Mouse (Mus musculus): Measurements from ENCODE around the gene Fndc5. TPM values are rescaled to one million over a fixed set of nuclear protein-coding genes. Genes with fewer than 3 reads are reported as not detected.

The Fndc5 gene
- polyA plus RNA-seq, 1 experiment = 0.87 TPM

DNA sequence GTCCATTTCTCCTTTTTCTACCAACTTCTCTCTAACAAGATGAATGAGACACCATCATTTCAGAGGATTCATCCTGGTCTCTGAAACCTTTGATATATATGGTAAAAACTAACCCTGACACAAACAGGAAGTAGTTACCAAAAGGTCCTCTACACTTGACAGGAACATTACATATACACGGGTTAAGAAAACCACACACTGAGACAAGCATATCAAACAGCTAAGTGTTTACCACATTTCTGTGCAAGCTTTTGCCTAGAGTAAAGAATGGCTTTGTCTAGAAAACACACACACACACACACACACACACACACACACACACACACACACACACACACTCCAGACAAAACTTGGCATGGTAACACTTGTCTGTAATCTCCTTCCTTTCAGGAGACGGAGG lies 9.6 kb downstream of the Fndc5 start:
- H3K4me3 ChIP-seq (ENCODE audit: low read depth, low read length) = no peak overlapping the region
- peaks cover 4% of the 10 kb centered on the region for H3K4me1 ChIP-seq (ENCODE audit: control insufficient read depth, insufficient read depth, insufficient read length, low read length)
- no peak overlapping the region for H3K27ac ChIP-seq (ENCODE audit: insufficient read depth, low read depth, low read length)
- peaks cover 2% of the 10 kb centered on the region for H3K36me3 ChIP-seq (ENCODE audit: control insufficient read depth, insufficient read depth, low read length)
- H3K27me3 ChIP-seq (ENCODE audit: control insufficient read depth, insufficient read depth, low read length) = no peaks in the 10 kb centered on the region
- 33% methylated on average over 2 of the region's 2 CpGs for WGBS
- TF ChIP-seq POLR2A (IDR thresholded peaks at IDR 0.05; ENCODE audit: low read depth, low read length) = no peak
- TF ChIP-seq CTCF (IDR thresholded peaks at IDR 0.05; ENCODE audit: extremely low read depth, insufficient read length, insufficient replicate concordance, low read depth, low read length) = no peak

DNA sequence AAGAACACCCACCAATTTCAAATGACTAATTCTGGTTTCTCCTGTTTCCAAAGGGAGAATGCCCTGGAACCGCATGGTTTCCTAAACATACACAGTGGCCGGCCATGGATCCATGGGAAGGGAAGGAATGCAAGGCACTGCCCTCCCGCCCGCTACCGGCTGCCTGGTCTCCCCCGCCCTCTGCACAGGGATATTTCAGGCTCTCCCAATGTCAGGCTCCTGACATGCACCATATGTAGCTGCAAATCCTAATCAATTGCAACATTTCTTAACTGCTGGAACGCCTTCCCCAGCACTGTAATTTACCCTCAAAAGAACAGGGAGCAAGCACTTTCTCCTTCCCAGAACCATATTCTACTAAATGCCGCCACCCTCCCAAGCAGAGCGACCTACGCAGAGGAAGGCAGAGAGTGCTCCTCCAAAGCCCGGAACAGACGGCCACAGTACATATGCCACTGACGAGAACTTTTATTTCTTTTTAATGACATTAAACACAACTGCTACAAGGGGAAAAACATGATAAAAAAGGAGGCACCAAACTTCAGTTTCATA lies 10.8 kb downstream of the Fndc5 start:
- Histone ChIP-seq H3K4me3 (ENCODE audit: low read depth, low read length) (no peak overlapping the region), H3K4me1 (ENCODE audit: control insufficient read depth, insufficient read depth, insufficient read length, low read length) (peaks cover 6% of the 10 kb centered on the region; the same call in 1 of the 2 replicates), H3K36me3 (ENCODE audit: control insufficient read depth, insufficient read depth, low read length) (peaks cover 3% of the 10 kb centered on the region), H3K27ac (ENCODE audit: insufficient read depth, low read depth, low read length) (no peak overlapping the region), H3K27me3 (ENCODE audit: control insufficient read depth, insufficient read depth, low read length) (no peaks in the 10 kb centered on the region)
- 92% methylated on average over 13 of the region's 13 CpGs for WGBS
- TF ChIP-seq POLR2A (IDR thresholded peaks at IDR 0.05; ENCODE audit: low read depth, low read length) (no peak), CTCF (IDR thresholded peaks at IDR 0.05; ENCODE audit: extremely low read depth, insufficient read length, insufficient replicate concordance, low read depth, low read length) (no peak)

DNA sequence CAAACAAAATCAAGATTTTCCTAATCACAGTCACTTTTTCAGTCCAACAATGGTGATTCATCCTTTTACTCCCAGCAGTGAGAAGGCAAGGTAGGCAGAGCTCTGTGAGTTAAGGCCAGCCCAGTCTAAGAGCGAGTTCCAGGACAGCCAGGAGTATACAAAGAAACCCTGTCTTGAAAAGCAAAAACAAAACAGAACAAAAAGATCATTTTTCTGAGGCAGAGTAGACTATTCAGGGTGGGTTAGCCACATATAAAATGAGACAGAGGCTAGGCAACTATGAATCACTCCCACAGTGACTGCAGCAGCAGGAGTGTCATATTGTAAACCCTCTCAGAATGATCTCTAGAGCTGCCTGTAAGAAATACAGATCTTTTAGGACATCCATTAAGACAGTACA lies 12.5 kb downstream of the Fndc5 start:
- H3K27ac ChIP-seq (ENCODE audit: insufficient read depth, low read depth, low read length) = no peak overlapping the region
- no peaks in the 10 kb centered on the region for H3K27me3 ChIP-seq (ENCODE audit: control insufficient read depth, insufficient read depth, low read length)
- no peak for TF ChIP-seq POLR2A (IDR thresholded peaks at IDR 0.05; ENCODE audit: low read depth, low read length)
- no peak for TF ChIP-seq CTCF (IDR thresholded peaks at IDR 0.05; ENCODE audit: extremely low read depth, insufficient read length, insufficient replicate concordance, low read depth, low read length)
- peaks cover 7% of the 10 kb centered on the region for H3K36me3 ChIP-seq (ENCODE audit: control insufficient read depth, insufficient read depth, low read length)
- no peak overlapping the region for H3K4me3 ChIP-seq (ENCODE audit: low read depth, low read length)
- H3K4me1 ChIP-seq (ENCODE audit: control insufficient read depth, insufficient read depth, insufficient read length, low read length) = peaks cover 6% of the 10 kb centered on the region; the same call in 1 of the 2 replicates
- 93% methylated on average over 1 of the region's 1 CpGs for WGBS

- no peak overlapping the region for H3K4me3 ChIP-seq (ENCODE audit: low read depth, low read length)
- H3K27me3 ChIP-seq (ENCODE audit: control insufficient read depth, insufficient read depth, low read length) = no peaks in the 10 kb centered on the region
- H3K4me1 ChIP-seq (ENCODE audit: control insufficient read depth, insufficient read depth, insufficient read length, low read length) = peaks cover 6% of the 10 kb centered on the region; the same call in 1 of the 2 replicates
- WGBS = 30% methylated on average over 4 of the region's 4 CpGs
- peak overlapping the region; percentile 54 for H3K27ac ChIP-seq (ENCODE audit: insufficient read depth, low read depth, low read length)
- TF ChIP-seq POLR2A (IDR thresholded peaks at IDR 0.05; ENCODE audit: low read depth, low read length) (no peak), CTCF (IDR thresholded peaks at IDR 0.05; ENCODE audit: extremely low read depth, insufficient read length, insufficient replicate concordance, low read depth, low read length) (no peak)
- H3K36me3 ChIP-seq (ENCODE audit: control insufficient read depth, insufficient read depth, low read length) = peaks cover 8% of the 10 kb centered on the region
These were observed 14.5 kb downstream of the Fndc5 start for GRCm38 (mm10) chr4:129151276-129151811.

DNA sequence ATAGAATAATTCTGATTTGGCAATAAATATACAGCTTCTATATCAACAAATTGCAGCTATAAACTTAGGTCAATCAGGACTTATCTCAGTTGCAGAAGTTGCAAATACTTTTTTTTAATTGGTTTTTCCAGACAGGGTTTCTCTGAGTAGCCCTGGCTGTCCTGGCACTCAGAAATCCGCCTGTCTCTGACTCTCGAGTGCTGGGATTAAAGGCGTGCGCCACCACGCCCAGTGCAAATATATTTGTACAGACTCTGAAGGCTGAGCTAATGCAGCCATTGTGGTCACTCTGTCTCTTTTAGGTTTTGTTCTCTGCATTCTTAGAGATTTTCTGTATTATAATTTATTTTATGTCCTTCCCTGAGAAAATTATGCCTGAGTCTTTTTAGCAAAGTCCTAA lies 20.7 kb downstream of the Fndc5 start:
- H3K36me3 ChIP-seq (ENCODE audit: control insufficient read depth, insufficient read depth, low read length) = peaks cover 6% of the 10 kb centered on the region; the same call in 1 of the 2 replicates
- H3K27ac ChIP-seq (ENCODE audit: insufficient read depth, low read depth, low read length) = no peak overlapping the region
- no peak overlapping the region for H3K4me3 ChIP-seq (ENCODE audit: low read depth, low read length)
- H3K27me3 ChIP-seq (ENCODE audit: control insufficient read depth, insufficient read depth, low read length) = no peaks in the 10 kb centered on the region
- 21% methylated on average over 5 of the region's 5 CpGs for WGBS
- TF ChIP-seq CTCF (IDR thresholded peaks at IDR 0.05; ENCODE audit: extremely low read depth, insufficient read length, insufficient replicate concordance, low read depth, low read length) (no peak), POLR2A (IDR thresholded peaks at IDR 0.05; ENCODE audit: low read depth, low read length) (no peak)
- peaks cover 5% of the 10 kb centered on the region; the same call in 1 of the 2 replicates for H3K4me1 ChIP-seq (ENCODE audit: control insufficient read depth, insufficient read depth, insufficient read length, low read length)

DNA sequence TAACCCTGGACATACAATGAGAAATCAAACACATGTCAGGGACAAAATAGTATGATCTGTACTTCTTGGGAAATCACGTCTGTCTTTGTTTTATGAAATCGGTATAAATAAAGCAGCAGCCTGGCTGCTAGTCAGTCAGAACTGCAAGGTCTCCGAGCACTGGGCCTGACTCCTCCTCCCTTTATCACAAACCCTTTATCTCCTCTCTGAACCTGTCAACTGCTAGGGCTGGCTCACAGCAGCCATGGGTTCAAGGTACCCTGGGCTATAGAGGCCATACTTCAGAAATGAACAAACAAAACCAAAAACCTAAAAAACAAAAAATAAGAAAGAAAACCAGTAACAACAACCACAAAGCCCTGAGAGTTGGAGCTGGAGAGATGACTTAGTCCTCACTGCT lies 21.8 kb downstream of the Fndc5 start:
- Histone ChIP-seq H3K36me3 (ENCODE audit: control insufficient read depth, insufficient read depth, low read length) (peaks cover 3% of the 10 kb centered on the region; the same call in 1 of the 2 replicates), H3K27ac (ENCODE audit: insufficient read depth, low read depth, low read length) (no peak overlapping the region), H3K4me1 (ENCODE audit: control insufficient read depth, insufficient read depth, insufficient read length, low read length) (peaks cover 5% of the 10 kb centered on the region; the same call in 1 of the 2 replicates), H3K4me3 (ENCODE audit: low read depth, low read length) (no peak overlapping the region), H3K27me3 (ENCODE audit: control insufficient read depth, insufficient read depth, low read length) (no peaks in the 10 kb centered on the region)
- TF ChIP-seq POLR2A (IDR thresholded peaks at IDR 0.05; ENCODE audit: low read depth, low read length) (no peak), CTCF (IDR thresholded peaks at IDR 0.05; ENCODE audit: extremely low read depth, insufficient read length, insufficient replicate concordance, low read depth, low read length) (no peak)
- 22% methylated on average over 3 of the region's 3 CpGs for WGBS

DNA sequence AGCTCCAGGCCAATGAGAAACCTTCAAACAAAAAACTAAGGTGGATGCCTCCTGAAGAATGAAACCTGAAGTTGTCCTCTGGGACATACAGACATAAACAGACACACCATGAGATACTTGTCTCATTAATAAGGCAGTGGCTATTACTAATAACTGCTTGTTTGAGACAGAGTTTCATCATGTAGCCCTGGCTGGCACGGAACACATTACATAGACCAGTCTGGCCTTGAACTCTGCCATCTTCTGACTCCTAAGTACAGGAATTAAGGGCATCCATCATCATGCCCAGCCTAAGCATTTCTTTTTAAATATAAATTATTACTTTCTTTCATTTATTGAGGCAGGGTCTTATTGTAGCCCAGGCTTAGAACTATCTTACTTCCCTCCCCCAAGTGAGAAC lies 24.3 kb downstream of the Fndc5 start:
- no peak overlapping the region for H3K4me3 ChIP-seq (ENCODE audit: low read depth, low read length)
- WGBS = 92% methylated on average over 1 of the region's 1 CpGs
- H3K4me1 ChIP-seq (ENCODE audit: control insufficient read depth, insufficient read depth, insufficient read length, low read length) = peaks cover 5% of the 10 kb centered on the region; the same call in 1 of the 2 replicates
- H3K27ac ChIP-seq (ENCODE audit: insufficient read depth, low read depth, low read length) = no peak overlapping the region
- H3K27me3 ChIP-seq (ENCODE audit: control insufficient read depth, insufficient read depth, low read length) = no peaks in the 10 kb centered on the region
- peaks cover 1% of the 10 kb centered on the region; the same call in 1 of the 2 replicates for H3K36me3 ChIP-seq (ENCODE audit: control insufficient read depth, insufficient read depth, low read length)
- TF ChIP-seq CTCF (IDR thresholded peaks at IDR 0.05; ENCODE audit: extremely low read depth, insufficient read length, insufficient replicate concordance, low read depth, low read length) (no peak), POLR2A (IDR thresholded peaks at IDR 0.05; ENCODE audit: low read depth, low read length) (no peak)

All from small intestine, adult 2 months (tissue).